Mouse (Mus musculus) megakaryocyte, embryonic 14.5 days (primary cell): ENCODE data around the gene Gm47995. TPM values are rescaled to one million over a fixed set of nuclear protein-coding genes. Genes with fewer than 3 reads are reported as not detected.

Experiments used
- H3K27me3 ChIP-seq: replicated peaks from 2 replicates; pipeline ENCODE3; 2012; ENCODE audit warnings: inconsistent platforms
- H3K36me3 ChIP-seq: replicated peaks from 2 replicates; pipeline ENCODE3; 2012; ENCODE audit warnings: low read length, inconsistent platforms, mixed read lengths
- H3K4me1 ChIP-seq: 2 replicates; pipeline ENCODE4 v1.6.1; 2012; ENCODE audit warnings: inconsistent platforms
- H3K4me3 ChIP-seq: replicated peaks from 2 replicates; pipeline ENCODE3; 2012; ENCODE audit warnings: moderate library complexity, mild to moderate bottlenecking, inconsistent platforms
- H3K9me3 ChIP-seq: 2 replicates; pipeline ENCODE4 v1.6.1; 2012; ENCODE audit warnings: inconsistent platforms
- FLI1 ChIP-seq: IDR thresholded peaks from 2 replicates; pipeline ENCODE4 v1.6.1; 2012; ENCODE audit warnings: low read length, inconsistent platforms, mixed read lengths
- GATA1 ChIP-seq: IDR thresholded peaks from 3 replicates; pipeline ENCODE4 v1.6.1; 2012; ENCODE audit warnings: mixed read lengths, low read length, inconsistent platforms, borderline replicate concordance
- polyA plus RNA-seq: library from polyadenylated mRNA; stranded (reverse); fragments of >175 nt; gene quantifications from 2 replicates; pipeline ENCODE4 v1.2.3, GENCODE M21; 2012; ENCODE audit warnings: low replicate concordance; ENCODE audit not compliant: insufficient read depth

Gm47995 gene
- polyA plus RNA-seq, 1 experiment, result not detected

GRCm38 (mm10) chr1:151232346-151232745, 34.1 kb downstream of the Gm47995 start:
- no peaks in the 10 kb centered on the region for H3K27me3 ChIP-seq
- no peaks in the 10 kb centered on the region for H3K9me3 ChIP-seq
- no peaks in the 10 kb centered on the region for H3K36me3 ChIP-seq
- H3K4me3 ChIP-seq, result no peak overlapping the region
- TF ChIP-seq GATA1, result no peak
- H3K4me1 ChIP-seq, result peaks cover 7% of the 10 kb centered on the region; the same call in 1 of the 2 replicates

- no peak overlapping the region for H3K4me3 ChIP-seq
- TF ChIP-seq FLI1 (no peak), GATA1 (no peak)
- no peaks in the 10 kb centered on the region for H3K27me3 ChIP-seq
- H3K36me3 ChIP-seq, result no peaks in the 10 kb centered on the region
- no peaks in the 10 kb centered on the region for H3K9me3 ChIP-seq
- H3K4me1 ChIP-seq, result peaks cover 4% of the 10 kb centered on the region; the same call in 1 of the 2 replicates
These were observed 35.5 kb downstream of the Gm47995 start for GRCm38 (mm10) chr1:151233756-151234155.

- Histone ChIP-seq H3K27me3 (no peaks in the 10 kb centered on the region), H3K36me3 (no peaks in the 10 kb centered on the region), H3K9me3 (no peaks in the 10 kb centered on the region), H3K4me1 (peaks cover 4% of the 10 kb centered on the region; the same call in 1 of the 2 replicates), H3K4me3 (no peak overlapping the region)
- TF ChIP-seq GATA1, result no peak
- no peak for TF ChIP-seq FLI1
These were observed 37.3 kb downstream of the Gm47995 start for GRCm38 (mm10) chr1:151235574-151235973.

GRCm38 (mm10) chr1:151236141-151236930, 38.1 kb downstream of the Gm47995 start:
- no peaks in the 10 kb centered on the region for H3K27me3 ChIP-seq
- H3K36me3 ChIP-seq, result no peaks in the 10 kb centered on the region
- TF ChIP-seq FLI1 (no peak), GATA1 (no peak)
- peaks cover 4% of the 10 kb centered on the region; the same call in 1 of the 2 replicates for H3K4me1 ChIP-seq
- H3K4me3 ChIP-seq, result no peak overlapping the region
- no peaks in the 10 kb centered on the region for H3K9me3 ChIP-seq

GRCm38 (mm10) chr1:151237780-151238179, 39.5 kb downstream of the Gm47995 start:
- Histone ChIP-seq H3K9me3 (no peaks in the 10 kb centered on the region), H3K4me1 (peaks cover 4% of the 10 kb centered on the region; the same call in 1 of the 2 replicates), H3K27me3 (no peaks in the 10 kb centered on the region), H3K36me3 (no peaks in the 10 kb centered on the region), H3K4me3 (no peak overlapping the region)
- TF ChIP-seq FLI1 (no peak), GATA1 (no peak)

- Histone ChIP-seq H3K27me3 (no peaks in the 10 kb centered on the region), H3K9me3 (no peaks in the 10 kb centered on the region), H3K4me3 (no peak overlapping the region), H3K36me3 (no peaks in the 10 kb centered on the region), H3K4me1 (peaks cover 5% of the 10 kb centered on the region; the same call in 1 of the 2 replicates)
- TF ChIP-seq FLI1, result no peak
- no peak for TF ChIP-seq GATA1
These were observed 45.1 kb downstream of the Gm47995 start for GRCm38 (mm10) chr1:151243332-151243731.

- Histone ChIP-seq H3K36me3 (no peaks in the 10 kb centered on the region), H3K9me3 (no peaks in the 10 kb centered on the region), H3K4me1 (peaks cover 5% of the 10 kb centered on the region; the same call in 1 of the 2 replicates), H3K27me3 (peaks cover 2% of the 10 kb centered on the region), H3K4me3 (no peak overlapping the region)
- no peak for TF ChIP-seq FLI1
- TF ChIP-seq GATA1, result no peak
These were observed 45.8 kb downstream of the Gm47995 start for GRCm38 (mm10) chr1:151244013-151244412.

- Histone ChIP-seq H3K36me3 (no peaks in the 10 kb centered on the region), H3K9me3 (no peaks in the 10 kb centered on the region), H3K27me3 (peaks cover 2% of the 10 kb centered on the region), H3K4me3 (no peak overlapping the region), H3K4me1 (peaks cover 5% of the 10 kb centered on the region; the same call in 1 of the 2 replicates)
- TF ChIP-seq GATA1 (no peak), FLI1 (no peak)
These were observed 46.5 kb downstream of the Gm47995 start for GRCm38 (mm10) chr1:151244761-151245160.

- H3K4me3 ChIP-seq, result no peak overlapping the region
- H3K27me3 ChIP-seq, result peaks cover 2% of the 10 kb centered on the region
- H3K4me1 ChIP-seq, result peaks cover 5% of the 10 kb centered on the region; the same call in 1 of the 2 replicates
- H3K36me3 ChIP-seq, result no peaks in the 10 kb centered on the region
- H3K9me3 ChIP-seq, result no peaks in the 10 kb centered on the region
- TF ChIP-seq FLI1, result no peak
- TF ChIP-seq GATA1, result no peak
These were observed 46.9 kb downstream of the Gm47995 start for GRCm38 (mm10) chr1:151245165-151245564.

GRCm38 (mm10) chr1:151245846-151246245, 47.6 kb downstream of the Gm47995 start:
- Histone ChIP-seq H3K27me3 (peaks cover 2% of the 10 kb centered on the region), H3K36me3 (no peaks in the 10 kb centered on the region), H3K4me3 (no peak overlapping the region), H3K9me3 (no peaks in the 10 kb centered on the region), H3K4me1 (peaks cover 9% of the 10 kb centered on the region)
- TF ChIP-seq FLI1 (no peak), GATA1 (no peak)

Other genes with a start within 250 kb of the Gm47995 start
- gene Hmcn1, start 205.0 kb upstream of the Gm47995 start, polyA plus RNA-seq, result 0.80 TPM in 1 of 2 replicates, not detected in the other
- not detected in 2 replicates for gene Gm47985, start 15.9 kb upstream of the Gm47995 start, polyA plus RNA-seq
- 1.0 TPM in 1 of 2 replicates, not detected in the other for gene Gm8947, start 6.1 kb upstream of the Gm47995 start, polyA plus RNA-seq
- gene 3110040M04Rik, start 5.7 kb downstream of the Gm47995 start, polyA plus RNA-seq, result 5.9 TPM in 1 of 2 replicates, not detected in the other
- not detected in 2 replicates for gene Gm47996, start 11.7 kb downstream of the Gm47995 start, polyA plus RNA-seq
- gene Ivns1abp, start 146.0 kb downstream of the Gm47995 start, polyA plus RNA-seq, result 7.6 and 8.7 TPM in 2 replicates
- 0.76 and 0.89 TPM in 2 replicates for gene Swt1, start 230.0 kb downstream of the Gm47995 start, polyA plus RNA-seq
- 5.1 and 5.8 TPM in 2 replicates for gene Trmt1l, start 230.1 kb downstream of the Gm47995 start, polyA plus RNA-seq